Mouse (Mus musculus) ES-Bruce4 (cell line): ENCODE measurements around the gene Bves. TPM values are rescaled to one million over a fixed set of nuclear protein-coding genes. Genes with fewer than 3 reads are reported as not detected.

Experiments
- H3K27ac ChIP-seq: 2 replicates; pipeline ENCODE4 v1.5.1; 2012; ENCODE audit warnings: low read length, inconsistent platforms; ENCODE audit not compliant: insufficient read depth
- H3K27me3 ChIP-seq: 2 replicates; pipeline ENCODE4 v1.6.1; 2012; ENCODE audit warnings: mild to moderate bottlenecking, low read length, inconsistent platforms; ENCODE audit not compliant: control insufficient read depth, poor library complexity, insufficient read depth, severe bottlenecking
- H3K36me3 ChIP-seq: 2 replicates; pipeline ENCODE4 v1.6.1; 2012; ENCODE audit warnings: inconsistent platforms, mild to moderate bottlenecking, low read length, moderate library complexity; ENCODE audit not compliant: control insufficient read depth, poor library complexity, insufficient read depth, severe bottlenecking
- H3K4me1 ChIP-seq: one replicate; pipeline ENCODE4 v1.8.1; 2011; ENCODE audit warnings: low read length; ENCODE audit not compliant: control insufficient read depth, insufficient read depth
- H3K4me3 ChIP-seq: 2 replicates; pipeline ENCODE4 v1.5.1; 2011; ENCODE audit warnings: low read depth, mild to moderate bottlenecking, low read length
- H3K9ac ChIP-seq: 2 replicates; pipeline ENCODE4 v1.6.1; 2012; ENCODE audit warnings: low read depth, mild to moderate bottlenecking, inconsistent platforms; ENCODE audit not compliant: poor library complexity, severe bottlenecking
- H3K9me3 ChIP-seq: replicated peaks from 2 replicates; pipeline ENCODE4 v1.6.1; 2012; ENCODE audit warnings: mild to moderate bottlenecking, low read length, inconsistent platforms; ENCODE audit not compliant: control insufficient read depth, poor library complexity, insufficient read depth, severe bottlenecking
- CTCF ChIP-seq: IDR thresholded peaks from one replicate; pipeline ENCODE4 v1.8.1; 2011; ENCODE audit warnings: low read depth, low read length
- EP300 ChIP-seq: IDR thresholded peaks from 2 replicates; pipeline ENCODE4 v1.6.1; 2011; ENCODE audit warnings: low read depth, low read length; ENCODE audit not compliant: insufficient read depth
- POLR2A ChIP-seq: IDR thresholded peaks from one replicate; pipeline ENCODE4 v1.8.1; 2011; ENCODE audit warnings: low read length; ENCODE audit not compliant: insufficient read depth
- polyA plus RNA-seq: library from polyadenylated mRNA; stranded (reverse); fragments of >200 nt; gene quantifications from 2 replicates; pipeline ENCODE4 v1.2.4, GENCODE M21; 2011; ENCODE audit warnings: low read depth; ENCODE audit not compliant: missing spikeins, insufficient read depth, insufficient read length

Bves gene
- polyA plus RNA-seq, 1 experiment, result 0.78 TPM

DNA sequence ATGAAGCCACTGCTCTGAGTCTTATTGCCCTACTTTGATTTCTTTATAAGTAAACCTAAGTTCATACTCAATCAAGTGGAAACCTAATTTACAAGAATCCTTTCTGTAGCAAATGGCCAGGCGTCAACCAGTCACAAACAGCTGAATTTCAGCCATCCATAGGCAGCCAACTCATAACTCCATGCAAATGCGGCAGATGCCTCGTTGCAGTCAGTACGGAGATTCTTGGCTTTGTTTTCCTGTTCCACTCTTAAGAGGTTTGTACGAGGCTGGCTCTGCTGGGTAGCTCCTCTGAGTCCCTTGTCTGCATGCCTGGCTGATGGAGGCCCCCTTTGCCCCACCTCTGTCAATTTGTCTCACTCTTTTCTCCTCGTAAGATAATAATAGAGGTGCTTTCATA is 37.1 kb upstream of the Bves start:
- H3K9ac ChIP-seq, result no peak overlapping the region
- H3K9me3 ChIP-seq, result no peaks in the 10 kb centered on the region
- no peaks in the 10 kb centered on the region for H3K36me3 ChIP-seq
- H3K4me3 ChIP-seq, result no peak overlapping the region
- H3K27ac ChIP-seq, result no peak overlapping the region
- H3K4me1 ChIP-seq, result no peaks in the 10 kb centered on the region
- H3K27me3 ChIP-seq, result no peaks in the 10 kb centered on the region
- TF ChIP-seq POLR2A (no peak), CTCF (no peak), EP300 (no peak)

DNA sequence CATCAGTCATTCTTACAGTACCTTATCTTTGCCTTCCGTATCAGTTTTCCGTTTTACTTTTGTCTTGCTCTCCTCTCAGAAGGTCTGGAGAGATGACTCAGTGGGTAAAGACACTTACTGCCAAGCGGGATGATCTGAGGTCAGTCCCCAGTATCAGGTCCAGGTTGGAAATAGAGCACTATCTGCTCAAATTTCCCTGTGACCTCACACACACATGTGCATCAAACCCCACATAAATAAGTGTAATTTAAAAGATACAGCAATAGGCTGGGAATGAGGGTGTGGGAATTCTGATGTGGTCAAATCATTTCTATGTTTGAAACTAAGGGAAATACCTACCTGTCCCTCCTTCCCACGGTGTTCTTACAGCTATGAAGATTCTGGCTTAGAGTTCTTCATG is 36.1 kb upstream of the Bves start:
- TF ChIP-seq EP300 (no peak), POLR2A (no peak), CTCF (no peak)
- H3K27ac ChIP-seq, result no peak overlapping the region
- H3K4me1 ChIP-seq, result no peaks in the 10 kb centered on the region
- no peak overlapping the region for H3K4me3 ChIP-seq
- no peak overlapping the region for H3K9ac ChIP-seq
- H3K36me3 ChIP-seq, result no peaks in the 10 kb centered on the region
- H3K9me3 ChIP-seq, result no peaks in the 10 kb centered on the region
- H3K27me3 ChIP-seq, result no peaks in the 10 kb centered on the region

DNA sequence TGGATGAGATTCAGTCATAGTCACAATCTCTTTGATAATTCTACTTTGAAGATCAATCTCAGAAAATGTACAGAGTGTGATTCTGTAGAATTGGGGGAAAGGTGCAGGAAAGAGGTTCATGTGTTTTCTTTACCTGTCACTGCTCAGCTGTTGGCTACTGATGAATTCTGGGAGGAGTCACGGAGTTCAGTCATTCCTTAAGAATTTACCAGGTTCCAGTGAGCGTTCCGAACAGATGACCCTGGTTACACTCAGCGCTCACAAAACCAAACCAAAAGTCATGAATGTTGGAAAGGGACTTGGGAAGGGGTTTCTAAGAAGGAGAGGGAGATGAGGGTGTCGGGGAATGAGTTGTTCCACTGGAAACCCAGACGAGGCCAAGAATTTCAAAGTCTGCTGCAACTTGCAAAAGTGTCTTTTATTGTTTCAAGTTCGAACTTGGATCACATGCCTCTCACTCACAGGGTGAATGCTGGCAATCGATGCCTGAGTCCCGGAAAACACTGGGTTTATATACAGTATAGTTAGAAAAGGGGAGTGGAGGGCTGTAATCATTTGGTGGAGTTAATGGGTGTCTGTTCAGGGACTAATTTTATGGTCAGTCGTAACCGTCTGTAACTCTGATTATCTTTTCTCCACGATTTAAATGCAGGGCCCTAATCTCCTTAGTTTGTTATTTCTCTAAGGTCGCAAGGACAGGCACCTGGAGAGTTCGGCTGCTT is 32.1 kb upstream of the Bves start:
- Histone ChIP-seq H3K4me1 (no peaks in the 10 kb centered on the region), H3K4me3 (no peak overlapping the region), H3K9me3 (no peaks in the 10 kb centered on the region), H3K9ac (no peak overlapping the region), H3K27ac (no peak overlapping the region), H3K36me3 (no peaks in the 10 kb centered on the region), H3K27me3 (no peaks in the 10 kb centered on the region)
- TF ChIP-seq POLR2A (no peak), EP300 (no peak), CTCF (no peak)

DNA sequence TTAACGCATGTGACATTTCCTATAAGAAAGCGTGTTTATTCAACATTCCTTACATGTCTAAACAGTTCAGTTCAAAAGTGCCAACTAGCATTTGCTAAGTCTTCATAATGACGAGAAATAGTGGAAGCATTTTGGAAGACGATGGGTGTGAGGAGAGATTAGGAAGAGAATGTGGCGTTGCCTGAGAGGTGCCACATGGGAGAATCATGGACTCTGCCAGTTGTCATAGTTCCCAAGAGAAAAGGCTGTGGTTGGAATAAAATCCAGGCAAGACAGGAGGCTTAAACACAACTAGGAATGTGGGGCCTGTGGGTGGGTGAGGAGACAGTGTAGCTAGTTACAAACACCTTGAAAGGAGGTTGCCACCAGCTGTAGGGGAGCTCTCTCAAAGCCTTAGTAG is 30.4 kb upstream of the Bves start:
- no peaks in the 10 kb centered on the region for H3K9me3 ChIP-seq
- no peaks in the 10 kb centered on the region for H3K27me3 ChIP-seq
- H3K36me3 ChIP-seq, result no peaks in the 10 kb centered on the region
- H3K4me3 ChIP-seq, result no peak overlapping the region
- H3K4me1 ChIP-seq, result no peaks in the 10 kb centered on the region
- no peak overlapping the region for H3K9ac ChIP-seq
- no peak overlapping the region for H3K27ac ChIP-seq
- no peak for TF ChIP-seq POLR2A
- no peak for TF ChIP-seq CTCF
- TF ChIP-seq EP300, result no peak

DNA sequence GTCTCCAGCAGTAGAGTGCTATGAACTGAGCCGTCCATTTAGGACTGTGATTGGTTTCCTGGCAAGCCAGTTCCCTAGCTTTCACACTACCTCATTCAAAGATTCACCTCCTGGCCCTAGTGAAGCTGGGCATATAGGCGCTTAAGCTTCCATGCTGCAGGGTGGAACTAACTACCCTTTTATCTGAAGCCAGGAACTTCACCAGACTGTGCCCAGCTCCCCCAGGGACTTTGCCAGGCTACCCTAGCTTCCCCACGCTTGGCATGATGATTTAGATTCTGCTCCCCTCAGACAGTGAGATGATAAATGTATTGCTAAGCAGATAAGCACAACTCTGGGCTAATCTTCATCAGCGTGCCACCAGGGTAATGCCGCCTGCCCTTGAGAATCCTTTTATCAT is 24.4 kb upstream of the Bves start:
- Histone ChIP-seq H3K9me3 (no peaks in the 10 kb centered on the region), H3K27me3 (no peaks in the 10 kb centered on the region), H3K27ac (no peak overlapping the region), H3K9ac (no peak overlapping the region), H3K4me1 (no peaks in the 10 kb centered on the region), H3K4me3 (no peak overlapping the region), H3K36me3 (no peaks in the 10 kb centered on the region)
- no peak for TF ChIP-seq POLR2A
- TF ChIP-seq CTCF, result no peak
- TF ChIP-seq EP300, result no peak

DNA sequence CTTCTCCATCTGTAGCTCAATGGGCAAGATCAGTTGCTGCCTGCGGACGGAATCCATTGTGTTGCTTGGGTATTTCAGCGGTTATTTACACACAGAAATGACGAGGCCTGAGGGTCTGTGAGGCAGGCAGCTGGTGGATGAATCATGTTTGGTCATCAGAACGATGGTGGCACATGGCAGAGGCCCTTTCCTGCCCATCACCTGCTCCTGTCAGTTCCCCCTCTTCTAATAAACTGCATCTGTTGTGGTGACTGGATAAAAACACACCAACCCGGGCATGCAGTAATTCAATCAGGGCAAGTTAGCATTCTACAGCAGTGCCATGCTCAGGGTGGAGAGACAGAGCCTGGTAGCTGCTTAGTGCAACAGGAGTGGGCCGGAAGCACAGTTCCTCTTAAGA is 23.9 kb upstream of the Bves start:
- no peaks in the 10 kb centered on the region for H3K27me3 ChIP-seq
- no peaks in the 10 kb centered on the region for H3K36me3 ChIP-seq
- H3K9me3 ChIP-seq, result no peaks in the 10 kb centered on the region
- TF ChIP-seq EP300, result no peak
- TF ChIP-seq POLR2A, result no peak
- no peak for TF ChIP-seq CTCF
- H3K27ac ChIP-seq, result no peak overlapping the region
- no peak overlapping the region for H3K9ac ChIP-seq
- H3K4me3 ChIP-seq, result no peak overlapping the region
- H3K4me1 ChIP-seq, result no peaks in the 10 kb centered on the region
